Mouse (Mus musculus) small intestine, adult 2 months (tissue): ENCODE measurements around the gene Rbm4. TPM values are rescaled to one million over a fixed set of nuclear protein-coding genes. Genes with fewer than 3 reads are reported as not detected.
"Not testable (repeated sequence)": the region's sequence is repeated elsewhere in the genome, so short reads cannot be mapped to it uniquely, and the experiment has no call there.

Experiments used
- H3K27ac ChIP-seq: fragments of 200-500 bp; 2 replicates; pipeline ENCODE4 v1.5.1; 2012; ENCODE audit warnings: low read depth, low read length, control low read depth, inconsistent platforms; ENCODE audit not compliant: insufficient read depth
- H3K27me3 ChIP-seq: fragments of 200-500 bp; 2 replicates; pipeline ENCODE4 v1.6.1; 2012; ENCODE audit warnings: mild to moderate bottlenecking, moderate library complexity, low read length, inconsistent platforms; ENCODE audit not compliant: control insufficient read depth, insufficient read depth
- H3K36me3 ChIP-seq: fragments of 200-500 bp; 2 replicates; pipeline ENCODE4 v1.6.1; 2012; ENCODE audit warnings: mild to moderate bottlenecking, low read length, control low read depth, inconsistent platforms; ENCODE audit not compliant: control insufficient read depth, insufficient read depth
- H3K4me1 ChIP-seq: fragments of 200-500 bp; 2 replicates; pipeline ENCODE4 v1.6.1; 2012; ENCODE audit warnings: low read length, inconsistent platforms, mixed read lengths; ENCODE audit not compliant: control insufficient read depth, insufficient read depth, insufficient read length
- H3K4me3 ChIP-seq: fragments of 200-500 bp; 2 replicates; pipeline ENCODE4 v1.5.1; 2012; ENCODE audit warnings: low read depth, mild to moderate bottlenecking, control low read depth, inconsistent platforms, low read length, moderate library complexity
- CTCF ChIP-seq: fragments of 200-500 bp; IDR thresholded peaks from 2 replicates; pipeline ENCODE4 v1.5.1; 2012; ENCODE audit warnings: low read depth, mild to moderate bottlenecking, control low read depth, inconsistent platforms, low read length, moderate library complexity, mixed read lengths; ENCODE audit not compliant: insufficient replicate concordance, insufficient read length; ENCODE audit errors: extremely low read depth
- POLR2A ChIP-seq: fragments of 200-500 bp; IDR thresholded peaks from 2 replicates; pipeline ENCODE4 v1.6.1; 2012; ENCODE audit warnings: low read depth, mild to moderate bottlenecking, control low read depth, inconsistent platforms, low read length, moderate library complexity
- WGBS: fragments of 180-500 bp; shearing (Covaris S2); methylation state at CpG from one replicate; pipeline ENCODE4 v1.1.7; 2018; 5-methylcytosine and 5-hydroxymethylcytosine counted together
- polyA plus RNA-seq: library from polyadenylated mRNA; depleted of rRNA; stranded (reverse); fragments of >200 nt; gene quantifications from 2 replicates; pipeline ENCODE4 v1.2.3, GENCODE M21; 2012

Gene Rbm4
- polyA plus RNA-seq, 1 experiment, result 33.5 TPM

DNA sequence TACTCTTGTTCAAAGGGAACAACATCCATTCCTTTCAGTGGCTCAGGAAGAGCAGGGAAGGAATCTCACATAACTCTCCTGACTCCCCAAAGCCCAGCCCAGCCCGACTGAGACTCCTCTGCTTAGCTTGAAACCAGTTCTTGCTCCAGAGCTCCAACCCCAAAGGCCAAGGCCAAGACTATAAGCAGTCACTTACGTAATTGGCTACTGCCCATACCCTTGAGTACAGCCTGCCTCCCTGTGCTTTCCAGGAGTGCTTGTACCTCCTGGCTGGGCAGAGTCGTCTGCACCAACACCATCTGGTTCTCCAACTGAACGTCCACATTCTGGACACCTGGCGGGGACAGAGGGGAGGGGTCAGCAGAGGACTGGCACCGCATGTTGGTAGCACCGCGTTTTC, 40.3 kb upstream of the Rbm4 start:
- TF ChIP-seq CTCF (no peak), POLR2A (no peak)
- WGBS, result 83% methylated on average over 8 of the region's 8 CpGs
- Histone ChIP-seq H3K36me3 (peaks cover 16% of the 10 kb centered on the region; the same call in 1 of the 2 replicates), H3K27ac (no peak overlapping the region), H3K4me3 (no peak overlapping the region), H3K27me3 (no peaks in the 10 kb centered on the region), H3K4me1 (peaks cover 13% of the 10 kb centered on the region; the same call in 1 of the 2 replicates)

DNA sequence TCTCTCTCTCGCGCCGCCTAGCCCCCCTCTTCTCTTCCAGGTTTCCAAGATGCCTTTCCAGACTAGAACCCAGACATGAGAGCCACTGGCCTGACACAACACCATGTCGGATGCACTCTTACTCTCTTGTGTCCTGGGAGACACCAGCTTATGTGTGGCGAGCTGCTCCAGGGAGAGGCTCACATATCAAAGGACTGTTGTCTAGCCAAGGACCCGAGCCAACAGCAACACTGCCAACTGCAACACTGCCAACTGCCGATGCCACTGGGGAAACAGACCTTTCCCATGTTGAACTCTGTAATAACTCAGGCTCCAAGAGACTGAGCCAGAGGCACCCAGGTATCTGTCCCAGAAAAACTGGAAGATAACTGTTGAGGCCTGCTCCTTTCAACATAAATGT, 35.5 kb upstream of the Rbm4 start:
- no peak overlapping the region for H3K27ac ChIP-seq
- H3K36me3 ChIP-seq, result peaks cover 29% of the 10 kb centered on the region
- H3K4me3 ChIP-seq, result no peak overlapping the region
- no peak for TF ChIP-seq POLR2A
- no peak for TF ChIP-seq CTCF
- WGBS, result 23% methylated on average over 7 of the region's 7 CpGs
- peaks cover 7% of the 10 kb centered on the region for H3K4me1 ChIP-seq
- no peaks in the 10 kb centered on the region for H3K27me3 ChIP-seq

DNA sequence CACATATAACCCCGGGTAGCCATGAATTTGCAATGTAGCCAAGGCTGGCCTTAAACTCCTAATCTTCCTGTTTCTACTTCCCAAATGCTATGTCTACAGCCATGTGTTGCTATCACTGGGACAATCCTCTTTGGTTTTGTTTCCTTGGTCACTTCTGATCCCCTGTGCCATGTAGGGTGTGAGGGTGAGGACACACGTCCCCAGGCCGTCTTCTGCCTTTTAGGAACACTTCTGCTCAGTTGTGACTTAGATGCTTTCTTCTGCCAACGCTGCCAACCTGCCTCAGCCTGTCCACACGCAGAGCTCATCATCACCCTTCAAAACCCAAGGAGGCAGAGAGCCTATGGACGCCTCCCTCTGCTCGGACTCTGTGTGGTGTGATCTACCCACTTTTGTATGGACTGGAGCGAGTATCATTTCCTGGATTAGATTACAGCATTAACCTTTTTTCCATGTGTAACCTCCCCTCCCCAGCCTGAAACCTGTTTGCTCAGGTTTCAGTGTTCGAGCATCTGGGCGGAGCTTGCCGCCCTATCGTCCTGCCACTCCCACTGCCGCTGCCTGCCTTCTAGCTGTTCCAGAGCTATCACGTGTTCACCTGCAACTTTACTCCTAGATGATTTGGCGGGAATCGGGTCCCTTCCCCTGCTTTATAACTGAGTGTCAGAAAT, 34.9 kb upstream of the Rbm4 start:
- TF ChIP-seq CTCF (no peak), POLR2A (no peak)
- Histone ChIP-seq H3K36me3 (peaks cover 30% of the 10 kb centered on the region), H3K27me3 (no peaks in the 10 kb centered on the region), H3K27ac (peak overlapping the region; percentile 57), H3K4me1 (peaks cover 7% of the 10 kb centered on the region), H3K4me3 (no peak overlapping the region)
- WGBS, result 31% methylated on average over 16 of the region's 16 CpGs

DNA sequence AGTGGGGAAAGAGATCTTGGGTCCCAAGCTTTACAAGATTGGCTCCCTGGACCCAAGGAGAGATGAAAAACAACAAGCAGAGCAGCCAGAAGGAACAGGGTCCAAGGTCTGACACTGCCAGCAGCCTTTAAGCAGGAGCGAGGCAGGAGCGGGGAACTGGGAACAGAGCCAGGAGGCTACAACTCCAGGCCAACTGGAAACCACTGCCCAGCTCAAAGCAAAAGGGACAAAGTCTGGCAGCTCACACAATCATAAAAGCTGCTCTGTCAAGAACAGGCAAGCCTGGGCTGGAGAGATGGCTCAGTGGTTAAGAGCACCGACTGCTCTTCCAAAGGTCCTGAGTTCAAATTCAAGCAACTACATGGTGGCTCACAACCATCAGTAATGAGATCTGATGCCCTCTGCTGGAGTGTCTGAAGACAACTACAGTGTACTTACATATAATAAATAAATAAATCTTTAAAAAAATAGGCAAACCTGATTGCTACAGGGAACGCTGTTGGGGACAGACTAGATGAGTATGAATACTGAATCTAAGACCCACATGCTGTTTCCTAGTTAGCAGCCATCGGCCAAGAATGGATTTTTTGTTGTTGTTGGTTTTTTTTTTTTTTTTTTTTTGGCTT, 27.1 kb upstream of the Rbm4 start:
- TF ChIP-seq CTCF, result no peak
- TF ChIP-seq POLR2A, result no peak
- Histone ChIP-seq H3K36me3 (peaks cover 14% of the 10 kb centered on the region), H3K4me3 (no peak overlapping the region), H3K27me3 (no peaks in the 10 kb centered on the region), H3K4me1 (peaks cover 12% of the 10 kb centered on the region; the same call in 1 of the 2 replicates), H3K27ac (peak overlapping the region; percentile 55; the same call in 1 of the 2 replicates)
- 14% methylated on average over 5 of the region's 5 CpGs for WGBS

DNA sequence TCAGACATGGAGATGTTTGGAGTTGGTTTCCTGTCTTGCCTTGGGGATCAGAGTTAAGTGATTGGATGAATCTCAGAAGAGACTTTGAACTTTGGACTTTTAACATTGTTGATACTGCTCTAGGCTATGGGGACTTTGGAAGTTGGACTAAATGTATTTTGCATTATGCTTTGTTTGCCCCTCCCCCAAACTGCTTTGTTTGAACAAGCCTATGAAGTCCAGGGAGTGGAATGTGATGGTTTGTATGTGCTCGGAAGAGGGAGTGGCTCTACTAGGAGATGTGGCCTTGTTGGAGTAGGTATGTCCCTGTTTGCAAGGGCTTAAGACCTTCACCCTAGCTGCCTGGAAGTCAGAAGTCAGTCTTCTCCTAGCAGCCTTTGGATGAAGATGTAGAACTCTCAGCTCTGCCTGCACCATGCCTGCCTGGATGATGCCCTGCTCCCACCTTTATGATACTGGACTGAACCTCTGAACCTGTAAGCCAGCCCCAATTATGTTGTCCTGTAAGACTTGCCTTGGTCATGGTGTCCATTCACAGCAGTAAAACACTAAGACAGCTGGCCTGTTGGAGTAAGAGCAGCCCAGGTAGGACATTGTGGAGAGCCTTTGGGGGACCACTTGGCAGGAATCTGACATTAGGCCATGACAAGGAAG, 23.6 kb upstream of the Rbm4 start:
- 25% methylated on average over 1 of the region's 1 CpGs for WGBS
- Histone ChIP-seq H3K4me3 (peak overlapping the region; percentile 32; the same call in 1 of the 2 replicates), H3K4me1 (peaks cover 12% of the 10 kb centered on the region; the same call in 1 of the 2 replicates), H3K27ac (peak overlapping the region; percentile 97), H3K36me3 (no peaks in the 10 kb centered on the region), H3K27me3 (no peaks in the 10 kb centered on the region)
- no peak for TF ChIP-seq POLR2A
- no peak for TF ChIP-seq CTCF

DNA sequence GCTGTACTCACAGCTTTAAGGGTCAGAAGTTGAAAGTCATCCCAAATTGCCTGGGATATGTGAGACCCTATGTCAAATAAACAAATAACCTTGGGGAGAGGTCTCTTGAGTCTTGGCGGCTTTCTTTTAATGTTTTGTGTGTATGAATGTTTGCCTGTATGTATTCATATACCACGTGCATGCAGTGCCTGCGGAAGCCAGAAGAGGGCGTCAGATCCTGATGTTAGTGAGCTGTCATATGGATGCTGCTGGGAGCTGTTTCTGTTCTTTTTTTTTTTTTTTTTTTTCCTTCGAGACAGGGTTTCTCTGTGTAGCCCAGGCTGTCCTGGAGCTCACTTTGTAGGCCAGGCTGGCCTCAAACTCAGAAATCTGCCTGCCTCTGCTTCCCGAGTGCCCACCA, 19.3 kb upstream of the Rbm4 start:
- TF ChIP-seq CTCF (peak; percentile 31; the same call in 1 of the 2 replicates), POLR2A (no peak)
- Histone ChIP-seq H3K36me3 (no peaks in the 10 kb centered on the region), H3K4me3 (no peak overlapping the region), H3K4me1 (peaks cover 16% of the 10 kb centered on the region; the same call in 1 of the 2 replicates), H3K27ac (no peak overlapping the region), H3K27me3 (no peaks in the 10 kb centered on the region)
- WGBS, result 92% methylated on average over 6 of the region's 6 CpGs

DNA sequence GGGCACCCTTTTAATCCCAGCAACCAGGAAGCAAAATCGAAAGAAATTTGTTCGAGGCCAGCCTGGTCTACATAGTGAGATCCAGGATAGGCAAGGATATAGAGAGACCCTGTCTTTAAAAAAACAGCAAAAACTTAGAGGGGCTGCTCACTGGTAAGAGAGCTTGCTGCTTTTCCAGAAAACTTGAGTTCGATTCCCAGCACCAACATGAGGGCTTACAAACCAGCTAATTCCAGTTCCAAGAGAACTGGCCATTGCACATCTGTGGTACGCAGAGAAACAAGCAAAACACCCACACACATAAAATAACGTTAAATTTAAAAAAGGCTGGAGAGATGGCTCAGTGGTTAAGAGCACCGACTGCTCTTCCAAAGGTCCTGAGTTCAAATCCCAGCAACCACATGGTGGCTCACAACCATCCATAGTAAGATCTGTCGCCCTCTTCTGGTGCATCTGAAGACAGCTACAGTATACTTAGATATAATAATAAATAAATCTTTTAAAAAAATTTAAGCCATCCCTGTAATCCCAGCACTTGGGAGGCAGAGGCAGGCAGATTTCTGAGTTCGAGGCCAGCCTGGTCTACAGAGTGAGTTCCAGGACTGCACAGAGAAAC, 18.7 kb upstream of the Rbm4 start:
- not testable (repeated sequence) for H3K4me3 ChIP-seq, H3K27me3 ChIP-seq, H3K36me3 ChIP-seq
- 61% methylated on average over 8 of the region's 8 CpGs for WGBS
- H3K27ac ChIP-seq, result peak overlapping the region; percentile 84
- peaks cover 14% of the 10 kb centered on the region; the same call in 1 of the 2 replicates for H3K4me1 ChIP-seq
